Mouse (Mus musculus) heart, embryonic 12.5 days (tissue): ENCODE measurements around the gene Hcn2. TPM values are rescaled to one million over a fixed set of nuclear protein-coding genes. Genes with fewer than 3 reads are reported as not detected.
A peak's percentile ranks its signal among the peaks of the same experiment; 100 is the strongest.

Experiments used
- ATAC-seq: fragments of 200-750 bp; cut with Nextera tagmentation; 2 replicates; pipeline ENCODE4 v1.8.0; 2017; ENCODE audit warnings: moderate TSS enrichment, moderate library complexity; ENCODE audit not compliant: insufficient number of reproducible peaks, low FRiP score
- H3K27ac ChIP-seq: fragments of 300-500 bp; sonication (generic); 2 replicates; pipeline ENCODE4 v1.5.1; 2016; ENCODE audit warnings: mild to moderate bottlenecking, moderate library complexity; ENCODE audit not compliant: poor library complexity, severe bottlenecking
- H3K27me3 ChIP-seq: fragments of 300-500 bp; sonication (generic); replicated peaks from 2 replicates; pipeline ENCODE4 v1.6.1; 2016; ENCODE audit warnings: mild to moderate bottlenecking, moderate library complexity
- H3K36me3 ChIP-seq: fragments of 300-500 bp; sonication (generic); 2 replicates; pipeline ENCODE4 v1.6.1; 2016; ENCODE audit warnings: mild to moderate bottlenecking, moderate library complexity
- H3K4me1 ChIP-seq: fragments of 300-500 bp; sonication (generic); replicated peaks from 2 replicates; pipeline ENCODE4 v1.6.1; 2016; ENCODE audit warnings: mild to moderate bottlenecking
- H3K4me2 ChIP-seq: fragments of 300-500 bp; sonication (generic); 2 replicates; pipeline ENCODE4 v1.6.1; 2016; ENCODE audit warnings: mild to moderate bottlenecking, moderate library complexity
- H3K4me3 ChIP-seq: fragments of 300-500 bp; sonication (generic); 2 replicates; pipeline ENCODE4 v1.5.1; 2016; ENCODE audit warnings: mild to moderate bottlenecking
- H3K9ac ChIP-seq: fragments of 300-500 bp; sonication (generic); 2 replicates; pipeline ENCODE4 v1.6.1; 2016; ENCODE audit warnings: mild to moderate bottlenecking, moderate library complexity
- H3K9me3 ChIP-seq: fragments of 300-500 bp; sonication (generic); replicated peaks from 2 replicates; pipeline ENCODE4 v1.6.1; 2016; ENCODE audit warnings: mild to moderate bottlenecking, moderate library complexity
- WGBS: fragments of 180-500 bp; shearing (Covaris S2); methylation state at CpG from one replicate; pipeline ENCODE4 v1.1.7; 2016; 5-methylcytosine and 5-hydroxymethylcytosine counted together
- polyA plus RNA-seq: library from polyadenylated mRNA; unstranded; fragments of >200 nt; fragmentation: Nextera tagmentation; extraction: Ambion mirVana; gene quantifications from 2 replicates; pipeline ENCODE4 v1.2.1, GENCODE M21; 2016

Hcn2 gene
- polyA plus RNA-seq, 1 experiment from 2014 or later: not detected

DNA sequence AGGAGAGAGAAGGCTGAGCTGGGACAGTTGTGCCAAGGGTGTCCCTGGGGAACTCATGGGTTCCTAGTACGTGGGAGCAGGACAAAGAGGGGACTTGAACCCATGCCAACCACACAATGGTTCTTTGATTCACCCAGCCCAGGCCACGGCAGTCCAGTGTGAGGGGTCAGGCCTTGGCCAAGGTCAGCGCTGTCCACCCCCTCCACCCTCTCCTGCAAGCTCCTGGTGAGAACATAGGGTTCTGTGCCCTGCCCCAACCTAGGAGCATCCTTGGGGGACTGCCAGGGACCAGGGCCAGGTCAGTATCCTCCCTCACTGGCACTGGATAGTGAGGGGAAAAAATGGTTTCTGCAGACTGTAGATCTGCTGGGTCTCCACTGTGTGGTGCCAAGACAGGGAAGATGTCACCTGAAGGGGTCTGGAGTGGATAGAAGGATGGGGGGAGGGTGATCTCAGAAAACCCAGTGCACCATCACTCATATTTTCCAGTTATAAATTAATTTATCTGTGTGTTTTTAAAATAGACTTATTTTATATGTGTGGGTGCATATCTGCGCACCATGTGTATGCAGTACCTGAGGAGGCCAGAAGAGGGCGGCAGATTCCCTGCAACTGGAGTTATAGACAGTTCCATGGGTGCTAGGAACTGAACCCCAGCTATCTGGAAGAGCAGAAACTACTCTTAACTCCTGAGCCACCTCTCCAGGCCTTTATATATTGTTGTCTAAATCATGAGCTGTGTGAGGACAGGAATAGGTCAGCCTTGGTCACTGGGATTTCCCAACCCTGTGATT, 58.2 kb downstream of the Hcn2 start:
- no peak for ATAC-seq
- Histone ChIP-seq H3K4me3 (no peak overlapping the region), H3K36me3 (no peaks in the 10 kb centered on the region), H3K27ac (no peak overlapping the region), H3K4me1 (peaks cover 24% of the 10 kb centered on the region), H3K9me3 (peaks cover 10% of the 10 kb centered on the region), H3K27me3 (peaks cover 23% of the 10 kb centered on the region), H3K4me2 (no peak overlapping the region), H3K9ac (no peak overlapping the region)
- WGBS: 63% methylated on average over 5 of the region's 5 CpGs

DNA sequence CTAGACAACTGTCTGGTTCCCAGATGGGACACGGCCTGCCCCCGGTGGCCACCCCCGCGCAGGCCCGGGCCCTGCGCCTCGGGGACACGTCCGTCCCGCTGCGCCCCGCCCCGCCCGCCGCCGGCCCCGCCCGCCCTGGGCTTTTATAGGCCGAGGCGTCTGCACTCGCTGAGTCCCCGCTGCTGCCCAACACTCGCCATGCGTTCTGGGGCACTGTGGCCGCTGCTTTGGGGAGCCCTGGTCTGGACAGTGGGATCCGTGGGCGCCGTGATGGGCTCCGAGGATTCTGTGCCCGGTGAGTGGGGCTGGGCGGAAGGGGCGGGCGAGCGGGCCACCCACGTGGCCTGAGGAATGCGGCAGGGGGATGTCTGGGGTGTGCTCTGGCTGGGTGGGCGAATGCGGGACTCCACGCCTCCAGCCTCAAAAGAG, 60.7 kb downstream of the Hcn2 start, which contains the start of gene Fstl3:
Fstl3 (plus strand) TSS at position 170 of the 429 bp plus-strand sequence.
- Histone ChIP-seq H3K4me2 (peak within 1 kb of the TSS; percentile 80), H3K27me3 (peaks cover 30% of the 10 kb centered on the region), H3K4me1 (peaks cover 35% of the 10 kb centered on the region), H3K4me3 (peak within 1 kb of the TSS; percentile 53), H3K9ac (peak within 1 kb of the TSS; percentile 75), H3K9me3 (peaks cover 10% of the 10 kb centered on the region), H3K27ac (peak within 1 kb of the TSS; percentile 50), H3K36me3 (no peaks in the 10 kb centered on the region)
- no peak for ATAC-seq
- 1% methylated on average over 38 of the region's 39 CpGs for WGBS

DNA sequence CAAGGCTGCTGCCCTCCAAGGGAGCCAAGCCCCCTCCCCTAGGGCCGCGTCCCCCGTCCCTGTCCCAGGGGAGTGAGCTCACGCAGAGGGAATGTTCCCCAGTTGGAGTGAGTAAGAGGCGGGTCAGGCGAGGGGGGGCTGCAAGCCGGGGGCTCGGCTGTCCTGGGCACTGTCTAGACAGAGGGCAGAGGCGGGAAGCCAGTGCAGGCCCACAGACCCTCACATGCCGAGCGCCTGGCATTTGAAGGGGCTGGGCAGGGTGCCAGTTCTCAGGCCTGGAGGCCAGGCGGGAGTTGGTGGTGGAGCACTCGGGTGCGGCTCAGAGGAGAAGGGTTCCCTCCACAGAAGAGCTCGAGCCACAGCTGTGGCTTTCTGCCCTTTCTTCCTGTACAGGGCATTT, 61.6 kb downstream of the Hcn2 start:
- Histone ChIP-seq H3K36me3 (no peaks in the 10 kb centered on the region), H3K27me3 (peaks cover 38% of the 10 kb centered on the region), H3K27ac (peak overlapping the region; percentile 50), H3K4me1 (peaks cover 35% of the 10 kb centered on the region), H3K4me2 (peak overlapping the region; percentile 80), H3K4me3 (peak overlapping the region; percentile 53), H3K9me3 (peaks cover 5% of the 10 kb centered on the region), H3K9ac (peak overlapping the region; percentile 75; the same call in 1 of the 2 replicates)
- ATAC-seq: no peak
- WGBS: 6% methylated on average over 15 of the region's 15 CpGs

DNA sequence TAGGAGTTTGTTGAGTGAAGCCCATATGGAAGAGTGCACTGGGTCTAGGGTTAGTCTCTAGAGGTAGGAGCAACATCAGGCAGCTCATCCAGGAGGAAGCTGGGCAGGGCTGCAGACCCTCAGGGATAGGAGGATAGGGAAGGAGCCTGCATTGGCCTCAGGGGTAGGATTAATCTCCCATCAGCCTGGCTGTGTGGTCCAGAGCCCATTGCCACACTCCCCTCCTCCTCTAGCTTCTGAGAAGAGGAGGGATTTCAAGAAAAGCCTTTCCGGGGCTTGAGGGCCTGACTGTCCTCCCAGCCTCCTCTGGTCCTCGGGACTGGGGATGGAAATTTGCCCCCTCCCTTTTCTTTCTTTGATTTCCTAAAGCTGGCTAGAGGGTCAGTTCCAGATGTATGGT, 62.8 kb downstream of the Hcn2 start:
- peaks cover 35% of the 10 kb centered on the region for H3K4me1 ChIP-seq
- no peak overlapping the region for H3K4me3 ChIP-seq
- ATAC-seq: no peak
- peaks cover 47% of the 10 kb centered on the region for H3K27me3 ChIP-seq
- H3K36me3 ChIP-seq: no peaks in the 10 kb centered on the region
- 23% methylated on average over 2 of the region's 2 CpGs for WGBS
- H3K9me3 ChIP-seq: peaks cover 5% of the 10 kb centered on the region
- no peak overlapping the region for H3K9ac ChIP-seq
- no peak overlapping the region for H3K27ac ChIP-seq
- H3K4me2 ChIP-seq: no peak overlapping the region

DNA sequence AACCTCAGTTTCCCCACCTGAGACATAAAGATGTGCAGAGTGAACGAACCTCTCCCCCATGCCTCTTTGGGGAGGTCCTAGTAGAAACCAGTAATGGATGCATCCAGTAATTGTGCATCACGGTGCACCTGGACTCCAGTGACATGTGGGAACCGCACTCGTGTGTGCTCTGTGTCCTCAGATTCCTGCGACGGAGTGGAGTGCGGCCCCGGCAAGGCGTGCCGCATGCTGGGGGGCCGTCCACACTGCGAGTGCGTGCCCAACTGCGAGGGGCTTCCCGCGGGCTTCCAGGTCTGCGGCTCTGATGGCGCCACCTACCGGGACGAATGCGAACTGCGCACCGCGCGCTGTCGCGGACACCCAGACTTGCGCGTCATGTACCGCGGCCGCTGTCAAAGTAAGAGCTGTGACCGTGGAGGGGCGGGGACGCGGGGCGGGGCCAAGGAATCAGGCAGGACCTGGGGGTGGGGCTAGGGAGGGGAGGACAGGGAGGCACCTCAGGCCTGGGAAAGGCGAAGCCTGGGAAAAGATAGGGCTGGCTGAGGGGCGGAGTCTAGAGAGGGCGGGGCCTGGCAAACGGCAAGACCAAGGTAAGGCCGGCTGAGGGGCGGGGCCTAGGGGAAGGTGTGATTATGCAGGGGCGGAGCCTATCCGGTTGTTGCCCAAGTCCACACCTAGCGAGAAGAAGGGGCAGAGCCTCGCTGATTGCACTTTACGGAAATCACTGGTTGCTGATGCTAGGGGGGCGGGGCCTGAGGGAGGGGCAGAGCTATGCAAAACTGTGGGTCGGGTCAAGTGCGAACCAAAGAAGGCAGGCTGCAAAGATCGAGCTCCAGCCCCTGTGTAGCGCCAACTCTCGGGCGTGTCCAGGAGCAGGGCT, 63.6 kb downstream of the Hcn2 start:
- Histone ChIP-seq H3K9ac (peak overlapping the region; percentile 39; the same call in 1 of the 2 replicates), H3K9me3 (peaks cover 3% of the 10 kb centered on the region), H3K4me3 (peak overlapping the region; percentile 49), H3K36me3 (no peaks in the 10 kb centered on the region), H3K4me2 (peak overlapping the region; percentile 83), H3K4me1 (peaks cover 35% of the 10 kb centered on the region), H3K27ac (no peak overlapping the region), H3K27me3 (peaks cover 55% of the 10 kb centered on the region)
- 1% methylated on average over 55 of the region's 55 CpGs for WGBS
- peak; percentile 90 for ATAC-seq

DNA sequence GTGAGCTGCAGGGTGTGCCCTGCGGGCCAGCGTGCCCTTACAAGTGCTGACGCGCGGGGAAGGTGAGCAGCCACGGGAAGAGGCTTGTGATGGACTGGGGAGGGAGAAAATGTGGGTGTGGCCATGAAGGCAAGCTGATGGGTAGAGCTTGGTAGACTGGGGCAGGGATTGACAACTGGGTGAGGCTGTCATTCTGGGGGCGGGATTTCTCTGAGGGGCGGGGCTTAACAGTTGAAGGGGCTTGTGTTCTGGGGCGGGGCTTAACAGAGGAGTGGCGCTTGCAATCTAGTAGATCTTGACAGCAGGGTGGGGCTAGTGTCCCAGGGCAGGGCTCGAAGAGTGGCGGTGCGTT, 64.2 kb downstream of the Hcn2 start:
- 3% methylated on average over 13 of the region's 13 CpGs for WGBS
- ATAC-seq: peak; percentile 42; the same call in 1 of the 2 replicates
- no peak overlapping the region for H3K27ac ChIP-seq
- H3K4me2 ChIP-seq: peak overlapping the region; percentile 83
- peaks cover 59% of the 10 kb centered on the region for H3K27me3 ChIP-seq
- peaks cover 35% of the 10 kb centered on the region for H3K4me1 ChIP-seq
- no peaks in the 10 kb centered on the region for H3K36me3 ChIP-seq
- H3K4me3 ChIP-seq: peak overlapping the region; percentile 49
- no peaks in the 10 kb centered on the region for H3K9me3 ChIP-seq
- H3K9ac ChIP-seq: no peak overlapping the region

DNA sequence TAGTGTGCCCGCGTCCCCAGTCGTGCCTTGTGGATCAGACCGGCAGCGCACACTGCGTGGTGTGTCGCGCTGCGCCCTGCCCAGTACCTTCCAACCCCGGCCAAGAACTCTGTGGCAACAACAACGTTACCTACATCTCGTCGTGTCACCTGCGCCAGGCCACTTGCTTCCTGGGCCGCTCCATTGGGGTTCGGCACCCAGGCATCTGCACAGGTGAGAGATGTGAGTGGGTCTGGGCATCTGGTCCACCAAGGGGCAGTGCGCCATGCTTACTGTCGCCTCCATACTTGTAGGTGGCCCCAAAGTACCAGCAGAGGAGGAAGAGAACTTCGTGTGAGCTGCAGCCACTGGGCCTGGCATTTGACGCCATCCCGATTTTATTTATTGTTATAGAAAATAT, 64.7 kb downstream of the Hcn2 start:
- ATAC-seq: no peak
- Histone ChIP-seq H3K4me3 (peak overlapping the region; percentile 49; the same call in 1 of the 2 replicates), H3K9me3 (no peaks in the 10 kb centered on the region), H3K4me2 (peak overlapping the region; percentile 83), H3K4me1 (peaks cover 35% of the 10 kb centered on the region), H3K9ac (no peak overlapping the region), H3K27me3 (peaks cover 60% of the 10 kb centered on the region), H3K27ac (no peak overlapping the region), H3K36me3 (no peaks in the 10 kb centered on the region)
- WGBS: 29% methylated on average over 21 of the region's 21 CpGs

DNA sequence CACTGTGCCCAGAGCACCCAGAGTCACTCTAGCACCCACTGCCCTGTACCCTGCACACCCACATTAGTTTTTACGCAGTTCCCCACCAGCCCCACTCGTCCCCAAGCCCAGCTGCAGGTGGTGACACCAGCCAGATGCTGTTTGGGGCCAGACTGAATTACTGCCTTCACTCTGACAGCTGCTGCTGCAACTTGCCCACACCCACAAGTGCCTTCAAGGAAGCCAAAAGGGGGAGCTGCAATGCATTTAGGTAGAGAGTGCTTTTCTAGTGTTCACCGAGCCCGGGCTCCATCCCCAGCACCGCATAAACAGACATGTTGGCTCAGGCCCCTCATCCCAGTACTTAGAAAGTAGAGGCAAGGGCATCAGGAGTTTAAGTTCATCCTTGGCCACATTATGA, 65.5 kb downstream of the Hcn2 start:
- H3K9ac ChIP-seq: no peak overlapping the region
- peaks cover 58% of the 10 kb centered on the region for H3K27me3 ChIP-seq
- no peak overlapping the region for H3K4me3 ChIP-seq
- no peaks in the 10 kb centered on the region for H3K36me3 ChIP-seq
- H3K9me3 ChIP-seq: no peaks in the 10 kb centered on the region
- 62% methylated on average over 5 of the region's 5 CpGs for WGBS
- H3K27ac ChIP-seq: no peak overlapping the region
- peaks cover 33% of the 10 kb centered on the region for H3K4me1 ChIP-seq
- no peak for ATAC-seq
- no peak overlapping the region for H3K4me2 ChIP-seq

DNA sequence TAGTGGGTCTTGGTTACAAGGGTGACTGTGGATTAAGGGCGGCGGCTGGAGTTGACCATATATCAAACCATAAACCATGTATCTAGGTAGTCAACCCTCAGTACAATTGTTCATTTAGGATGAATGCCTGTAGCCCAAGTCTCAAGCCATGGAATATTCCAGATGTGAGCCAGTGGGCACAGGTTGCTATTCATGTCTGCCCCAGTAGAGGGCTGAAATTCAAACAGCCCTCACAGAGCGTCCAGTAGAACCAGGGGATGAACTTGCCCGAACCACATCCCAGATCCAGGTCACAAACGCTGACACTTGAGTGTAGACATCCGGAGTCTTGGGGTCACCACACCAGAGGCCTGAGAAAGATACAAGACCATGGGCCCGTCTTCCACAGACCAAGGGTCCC, 66.6 kb downstream of the Hcn2 start:
- WGBS: 62% methylated on average over 7 of the region's 7 CpGs
- Histone ChIP-seq H3K4me2 (no peak overlapping the region), H3K36me3 (no peaks in the 10 kb centered on the region), H3K27me3 (peaks cover 59% of the 10 kb centered on the region), H3K4me3 (no peak overlapping the region), H3K9ac (no peak overlapping the region), H3K9me3 (no peaks in the 10 kb centered on the region), H3K27ac (no peak overlapping the region), H3K4me1 (peaks cover 22% of the 10 kb centered on the region)
- no peak for ATAC-seq

DNA sequence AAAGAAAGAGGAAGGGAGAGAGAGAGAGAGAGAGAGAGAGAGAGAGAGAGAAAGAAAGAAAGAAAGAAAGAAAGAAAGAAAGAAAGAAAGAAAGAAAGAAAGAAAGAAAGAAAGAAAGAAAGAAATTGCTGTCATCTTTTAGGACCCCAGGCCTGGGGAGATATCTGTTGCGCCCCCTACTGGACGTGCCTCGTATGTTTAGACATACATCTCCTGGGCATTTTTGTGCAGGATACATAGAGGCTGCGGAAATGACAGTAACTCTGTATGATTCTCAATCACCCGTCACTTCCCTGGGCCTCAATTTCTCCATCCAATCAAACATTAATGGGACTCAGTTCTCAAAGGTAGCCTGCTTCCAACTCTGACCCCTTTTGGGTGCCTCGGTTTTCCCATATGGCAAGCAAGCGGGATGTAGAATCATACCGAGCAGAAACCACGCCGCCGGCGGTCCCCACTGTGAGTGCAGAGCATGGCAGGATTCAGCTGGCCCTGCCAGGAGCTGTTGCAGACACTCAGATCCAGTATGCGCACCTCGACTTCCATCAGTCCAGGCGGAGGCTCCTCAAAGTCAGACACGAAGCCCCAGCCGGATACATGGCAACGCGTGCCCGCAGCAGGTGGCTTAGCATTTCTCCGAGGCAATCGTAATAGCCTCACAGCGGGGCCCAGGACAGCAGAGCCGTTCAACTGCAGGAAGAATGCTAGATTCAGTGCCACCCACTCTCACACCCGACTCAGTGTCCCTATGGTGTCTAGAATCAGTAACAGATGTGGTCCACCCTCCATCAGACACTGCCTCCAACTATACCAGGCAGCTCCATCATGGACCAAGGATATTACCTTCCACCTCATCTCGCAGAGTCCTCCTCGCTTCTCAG, 67.7 kb downstream of the Hcn2 start:
- Histone ChIP-seq H3K27ac (no peak overlapping the region), H3K27me3 (peaks cover 51% of the 10 kb centered on the region), H3K9me3 (no peaks in the 10 kb centered on the region), H3K9ac (no peak overlapping the region), H3K4me3 (no peak overlapping the region), H3K36me3 (no peaks in the 10 kb centered on the region), H3K4me1 (peaks cover 16% of the 10 kb centered on the region; the same call in 1 of the 2 replicates), H3K4me2 (no peak overlapping the region)
- WGBS: 40% methylated on average over 27 of the region's 27 CpGs
- no peak for ATAC-seq
